Comparison of ENCODE assay signal across 13 mouse cellular contexts in the genomic region with DNA sequence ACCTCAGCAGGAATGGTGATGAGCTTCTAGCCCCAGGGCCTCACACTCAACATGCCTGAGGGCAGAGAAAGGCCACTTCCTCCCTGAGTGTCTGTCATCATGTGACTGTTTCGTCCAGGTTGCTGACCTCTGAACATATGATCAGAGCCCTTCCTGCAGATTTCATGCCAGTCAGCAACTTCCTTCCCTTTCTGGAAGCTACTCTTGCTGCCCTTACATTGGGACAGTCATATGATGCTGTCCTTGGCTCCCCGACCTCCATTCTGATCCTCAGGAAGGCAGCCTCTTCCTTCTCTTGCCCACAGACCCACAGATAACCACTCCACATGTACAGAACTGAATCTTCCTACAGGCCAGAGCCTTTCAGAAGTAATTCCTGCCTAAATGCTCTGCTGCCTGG. TPM values are rescaled to one million over a fixed set of nuclear protein-coding genes. Genes with fewer than 3 reads are reported as not detected.
A peak's percentile ranks its signal among the peaks of the same experiment; 100 is the strongest.
DNase-seq lines count a peak whose midpoint lies in the region; ATAC-seq and TF ChIP-seq lines count a peak whose summit lies in the region.
"Had no signal": no experiment of that assay in that cellular context is flagged by ENCODE, and none has a peak within 500 bp of the region (broad histone marks: within the 10 kb centered on the region; RNA-seq: fewer than 3 reads in every experiment).

No protein-coding gene starts in this region.

- ATAC-seq in heart, embryonic 12.5 days (ENCODE audit: insufficient number of reproducible peaks, low FRiP score): no peak
- ATAC-seq: forebrain, postnatal 0 days had no signal

- H3K4me3 ChIP-seq in heart, adult 2 months: no peak overlapping the region
- no peak overlapping the region for H3K4me3 ChIP-seq in heart, embryonic 12.5 days
- no peak overlapping the region for H3K4me3 ChIP-seq in kidney, adult 2 months (ENCODE audit: insufficient read depth, low read depth, low read length)
- H3K4me3 ChIP-seq: limb, embryonic 13.5 days; neural tube, embryonic 13.5 days had no signal

- H3K36me3 ChIP-seq in heart, adult 2 months (ENCODE audit: control insufficient read depth, insufficient read depth, low read length): peaks cover 3% of the 10 kb centered on the region; the same call in 1 of the 2 replicates
- H3K36me3 ChIP-seq in heart, embryonic 12.5 days: no peaks in the 10 kb centered on the region
- no peaks in the 10 kb centered on the region for H3K36me3 ChIP-seq in kidney, adult 2 months (ENCODE audit: control insufficient read depth, insufficient read depth, low read length)
- H3K36me3 ChIP-seq: limb, embryonic 13.5 days; neural tube, embryonic 13.5 days had no signal

- no peak for TF ChIP-seq EP300 in heart, adult 2 months (IDR thresholded peaks at IDR 0.05; ENCODE audit: insufficient read depth, low read depth, low read length)

- peak in 1 of 2 experiments; percentile 49 for DNase-seq in heart, adult 2 months
- DNase-seq in 416B (ENCODE audit: low read depth): peak; percentile 94
- DNase-seq in kidney, adult 2 months: peak; percentile 69
- DNase-seq in lung, postnatal 36 days: peak; percentile 67
- DNase-seq in left cerebral cortex, postnatal 36 days (ENCODE audit: low spot score in 2 of 2): no peak
- no peak for DNase-seq in Muller cell, postnatal 12 days (ENCODE audit: inconsistent ontology term)
- no peak for DNase-seq in cerebellum, postnatal 14 days
- DNase-seq: cerebellum, postnatal 36 days; forebrain, postnatal 0 days had no signal

- H3K9me3 ChIP-seq in heart, embryonic 12.5 days (replicated peaks): no peaks in the 10 kb centered on the region
- H3K9me3 ChIP-seq: limb, embryonic 13.5 days; neural tube, embryonic 13.5 days had no signal

- WGBS in heart, adult 2 months: 30% methylated on average over 2 of the region's 2 CpGs
- 44% methylated on average over 2 of the region's 2 CpGs for WGBS in heart, embryonic 12.5 days
- 53% methylated on average over 2 of the region's 2 CpGs for WGBS in kidney, adult 2 months

- H3K4me1 ChIP-seq in heart, adult 2 months (ENCODE audit: control insufficient read depth, insufficient read depth, low read length): peaks cover 25% of the 10 kb centered on the region
- H3K4me1 ChIP-seq in heart, embryonic 12.5 days (replicated peaks): 0 out of 2 replicates have a peak, but pooled peaks cover 5% of the 10 kb centered on the region
- peaks cover 8% of the 10 kb centered on the region for H3K4me1 ChIP-seq in kidney, adult 2 months (ENCODE audit: control insufficient read depth, insufficient read depth, low read length)
- H3K4me1 ChIP-seq: limb, embryonic 13.5 days; neural tube, embryonic 13.5 days had no signal

- no peak for TF ChIP-seq POLR2A in heart, adult 2 months (IDR thresholded peaks at IDR 0.05; ENCODE audit: insufficient read depth, low read depth, low read length)
- TF ChIP-seq POLR2A in kidney, adult 2 months (IDR thresholded peaks at IDR 0.05; ENCODE audit: low read depth, low read length): no peak

- H3K9ac ChIP-seq in heart, adult 2 months (ENCODE audit: low read depth, low read length): no peak overlapping the region
- H3K9ac ChIP-seq in heart, embryonic 12.5 days: no peak overlapping the region
- H3K9ac ChIP-seq: forebrain, postnatal 0 days; limb, embryonic 13.5 days; neural tube, embryonic 13.5 days had no signal

- no peaks in the 10 kb centered on the region for H3K27me3 ChIP-seq in heart, adult 2 months (ENCODE audit: control insufficient read depth, insufficient read depth, low read length)
- H3K27me3 ChIP-seq in heart, embryonic 12.5 days (replicated peaks): no peaks in the 10 kb centered on the region
- no peaks in the 10 kb centered on the region for H3K27me3 ChIP-seq in kidney, adult 2 months (replicated peaks; ENCODE audit: control insufficient read depth, insufficient read depth, low read length)
- H3K27me3 ChIP-seq: CH12.LX; limb, embryonic 13.5 days; neural tube, embryonic 13.5 days had no signal

- H3K4me2 ChIP-seq in heart, embryonic 12.5 days: no peak overlapping the region
- H3K4me2 ChIP-seq: limb, embryonic 13.5 days; neural tube, embryonic 13.5 days had no signal

- intact Hi-C loops in heart, adult 2 months (cut with DNase I): no loop called here
- intact Hi-C loops in left cerebral cortex, postnatal 36 days (cut with DNase I): no loop called here

- no peak for TF ChIP-seq CTCF in heart, adult 2 months (IDR thresholded peaks at IDR 0.05)
- TF ChIP-seq CTCF in kidney, adult 2 months (conservative IDR thresholded peaks at IDR 0.05; ENCODE audit: insufficient read depth, insufficient read length, low read depth, low read length): no peak

- peak overlapping the region; percentile 47 for H3K27ac ChIP-seq in heart, adult 2 months
- no peak overlapping the region for H3K27ac ChIP-seq in heart, embryonic 12.5 days (ENCODE audit: poor library complexity, severe bottlenecking)
- no peak overlapping the region; the same call in 1 of the 2 replicates for H3K27ac ChIP-seq in kidney, adult 2 months (ENCODE audit: insufficient read depth, low read depth, low read length)
- H3K27ac ChIP-seq: limb, embryonic 13.5 days; neural tube, embryonic 13.5 days had no signal

- no peaks in the 10 kb centered on the region for H3K79me2 ChIP-seq in heart, adult 2 months (replicated peaks; ENCODE audit: control insufficient read depth, insufficient read depth, low read length)

RNA-seq across cellular contexts. Expression of a gene that starts 10.2 kb away (rescaled TPM):
- total RNA-seq in heart, adult 2 months (2021): 100 to 1,000 TPM; 883 to 991 TPM
- 1,120 and 1,462 TPM in 2 replicates for polyA plus RNA-seq in heart, adult 2 months (2012; rRNA removed)
- polyA plus RNA-seq in heart, embryonic 12.5 days (2016; fragmentation: Nextera tagmentation; extraction: Ambion mirVana): 431 and 436 TPM in 2 replicates
- polyA plus RNA-seq in kidney, adult 2 months (2012; rRNA removed): 830 and 897 TPM in 2 replicates
- 100 to 1,000 TPM; 297 to 348 TPM for total RNA-seq in left cerebral cortex, postnatal 36 days (2021)

RNA-seq across cellular contexts. Expression of a gene that starts 15.6 kb away (rescaled TPM):
- 1 to 10 TPM; 3.5 to 4.9 TPM for total RNA-seq in heart, adult 2 months (2021)
- 0.23 TPM in 1 of 2 replicates, not detected in the other for polyA plus RNA-seq in heart, adult 2 months (2012; rRNA removed)
- polyA plus RNA-seq in heart, embryonic 12.5 days (2016; fragmentation: Nextera tagmentation; extraction: Ambion mirVana): 3.0 TPM in 1 of 2 replicates, not detected in the other
- polyA plus RNA-seq in kidney, adult 2 months (2012; rRNA removed): 0.36 TPM in 1 of 2 replicates, not detected in the other
- total RNA-seq in left cerebral cortex, postnatal 36 days (2021): 1 to 10 TPM in 1 of 2 experiments, not detected in 1; 4.6 TPM
- polyA plus RNA-seq: forebrain, postnatal 0 days; limb, embryonic 13.5 days had no signal

RNA-seq across cellular contexts. Expression of a gene that starts 24.5 kb away (rescaled TPM):
- total RNA-seq in heart, adult 2 months (2021): 1 to 10 TPM; 2.2 to 3.6 TPM
- polyA plus RNA-seq in heart, adult 2 months (2012; rRNA removed): 4.9 and 6.4 TPM in 2 replicates
- 5.4 and 7.4 TPM in 2 replicates for polyA plus RNA-seq in heart, embryonic 12.5 days (2016; fragmentation: Nextera tagmentation; extraction: Ambion mirVana)
- polyA plus RNA-seq in kidney, adult 2 months (2012; rRNA removed): 3.1 and 4.1 TPM in 2 replicates
- 10 to 100 TPM; 30.8 to 33.4 TPM for total RNA-seq in left cerebral cortex, postnatal 36 days (2021)
- total RNA-seq: CH12.LX had no signal

RNA-seq across cellular contexts. Expression of a gene that starts 36.6 kb away (rescaled TPM):
- total RNA-seq in heart, adult 2 months (2021): not detected
- not detected in 2 replicates for polyA plus RNA-seq in heart, adult 2 months (2012; rRNA removed)
- 0.28 and 0.57 TPM in 2 replicates for polyA plus RNA-seq in heart, embryonic 12.5 days (2016; fragmentation: Nextera tagmentation; extraction: Ambion mirVana)
- polyA plus RNA-seq in kidney, adult 2 months (2012; rRNA removed): 1.8 and 3.3 TPM in 2 replicates
- not detected for total RNA-seq in left cerebral cortex, postnatal 36 days (2021)
- total RNA-seq: CH12.LX; forebrain, postnatal 0 days had no signal
- polyA plus RNA-seq: forebrain, postnatal 0 days; neural tube, embryonic 13.5 days had no signal

RNA-seq across cellular contexts. Expression of a gene that starts 43.6 kb away (rescaled TPM):
- 1 to 10 TPM; 2.7 to 3.0 TPM for total RNA-seq in heart, adult 2 months (2021)
- polyA plus RNA-seq in heart, adult 2 months (2012; rRNA removed): 5.9 and 7.5 TPM in 2 replicates
- polyA plus RNA-seq in heart, embryonic 12.5 days (2016; fragmentation: Nextera tagmentation; extraction: Ambion mirVana): 50.6 and 53.5 TPM in 2 replicates
- polyA plus RNA-seq in kidney, adult 2 months (2012; rRNA removed): 0.54 and 103 TPM in 2 replicates
- under 1 TPM in 1 of 2 experiments, not detected in 1; 0.69 TPM for total RNA-seq in left cerebral cortex, postnatal 36 days (2021)

Comparison
In these comparisons a context has a peak if more than half of its experiments do, and no peak if none do; other contexts are left out.
1. DNase-seq: peak in 416B (single experiment), kidney, adult 2 months (single experiment) and lung, postnatal 36 days (single experiment); none in left cerebral cortex, postnatal 36 days (0 of 2), Muller cell, postnatal 12 days (single experiment) and cerebellum, postnatal 14 days (0 of 2).